Mouse (Mus musculus) CD4-positive, CD25-positive, alpha-beta regulatory T cell, adult 2 months (primary cell): Measurements from ENCODE around the gene Cdk6.
A peak's percentile ranks its signal among the peaks of the same experiment; 100 is the strongest.
"Not testable (repeated sequence)": the region's sequence is repeated elsewhere in the genome, so short reads cannot be mapped to it uniquely, and the experiment has no call there.

Experiments used
- DNase-seq: peaks from one replicate; pipeline ENCODE4 v3.0.0-alpha.2; 2012; ENCODE audit warnings: low read depth, low spot score

Gene Cdk6

DNA sequence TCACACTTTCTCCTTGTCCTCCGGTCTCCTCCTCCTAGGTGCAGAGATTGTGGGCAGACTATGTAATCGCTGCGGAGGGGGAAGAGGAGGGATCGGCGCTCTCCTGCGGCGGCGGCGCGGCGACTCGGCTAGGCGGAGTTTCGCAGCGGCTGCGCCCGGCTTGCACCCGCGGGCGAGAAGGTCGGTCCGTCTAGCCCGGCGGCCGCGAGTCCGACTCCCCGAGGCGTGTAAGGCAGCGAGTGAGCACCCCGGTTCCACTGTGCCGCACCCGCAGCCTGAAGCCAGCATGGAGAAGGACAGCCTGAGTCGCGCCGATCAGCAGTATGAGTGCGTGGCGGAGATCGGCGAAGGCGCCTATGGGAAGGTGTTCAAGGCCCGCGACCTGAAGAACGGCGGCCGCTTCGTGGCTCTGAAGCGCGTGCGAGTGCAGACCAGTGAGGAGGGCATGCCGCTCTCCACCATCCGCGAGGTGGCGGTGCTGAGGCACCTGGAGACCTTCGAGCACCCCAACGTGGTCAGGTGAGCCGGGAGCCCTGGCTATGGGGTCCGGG is 2.9 kb downstream of the Cdk6 start:
- peak; percentile 89 for DNase-seq

- not testable (repeated sequence) for DNase-seq
Measured at GRCm38 (mm10) chr5:3345540-3345939, 4.3 kb downstream of the Cdk6 start.

DNA sequence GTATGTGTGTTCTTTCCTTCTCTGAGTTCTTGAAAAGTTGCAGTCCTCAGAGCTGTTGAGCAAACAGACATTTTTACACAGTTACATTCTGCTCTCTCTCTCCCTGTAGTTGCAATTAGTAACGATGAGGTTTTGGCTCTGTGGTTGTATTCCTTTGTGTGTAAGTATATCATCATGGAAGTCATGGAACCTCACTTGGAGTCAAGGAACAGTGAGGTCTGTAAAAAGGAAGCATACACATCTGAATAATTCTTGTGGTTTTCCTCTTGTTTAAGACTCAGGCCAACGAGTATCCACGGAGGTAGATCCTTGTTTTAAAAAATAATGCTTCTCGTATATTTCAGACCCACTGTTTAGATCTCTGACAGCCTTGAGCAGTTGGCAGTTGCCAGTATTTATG is 8.1 kb downstream of the Cdk6 start:
- DNase-seq, result not testable (repeated sequence)

- not testable (repeated sequence) for DNase-seq
Measured at GRCm38 (mm10) chr5:3351836-3352235, 10.6 kb downstream of the Cdk6 start.

DNA sequence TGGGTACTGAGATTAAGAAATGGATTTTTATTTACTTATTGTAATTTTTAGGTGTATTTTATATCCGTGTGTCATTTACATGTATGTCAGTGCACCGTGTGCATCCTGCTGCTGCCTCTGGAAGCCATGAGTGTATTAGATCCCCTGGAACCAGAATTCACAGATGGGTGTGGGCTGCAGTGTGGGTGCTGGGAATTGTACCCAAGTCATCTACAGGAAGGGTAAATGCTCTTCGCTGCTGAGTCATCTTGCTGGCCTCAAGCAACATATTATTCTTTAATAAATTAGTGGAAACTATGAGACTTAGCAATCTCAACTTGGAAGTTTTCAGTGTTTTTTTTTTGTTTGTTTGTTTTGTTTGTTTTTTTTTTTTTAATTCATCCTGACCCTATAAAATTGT is 11.0 kb downstream of the Cdk6 start:
- DNase-seq, result no peak

- no peak for DNase-seq
Measured at GRCm38 (mm10) chr5:3352827-3353226, 11.5 kb downstream of the Cdk6 start.

DNA sequence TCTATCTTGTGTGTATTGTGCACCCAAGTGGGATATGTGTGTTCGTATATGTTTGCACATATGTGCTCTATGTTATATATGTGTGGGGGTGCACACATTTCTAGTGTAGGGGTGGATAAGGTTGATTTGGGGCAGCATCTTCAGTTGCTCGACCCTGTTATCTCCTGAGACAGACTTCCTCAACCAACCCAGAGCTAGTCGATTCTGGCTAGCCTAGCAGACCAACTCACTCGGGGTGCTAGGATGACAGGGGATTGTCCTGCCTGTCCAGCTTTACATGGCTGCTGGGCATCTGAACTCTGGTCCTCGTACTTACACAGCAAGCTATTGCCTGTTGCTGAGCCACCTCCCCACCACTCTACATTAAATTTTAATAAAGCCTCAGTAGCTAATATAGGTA is 13.0 kb downstream of the Cdk6 start:
- no peak for DNase-seq

DNA sequence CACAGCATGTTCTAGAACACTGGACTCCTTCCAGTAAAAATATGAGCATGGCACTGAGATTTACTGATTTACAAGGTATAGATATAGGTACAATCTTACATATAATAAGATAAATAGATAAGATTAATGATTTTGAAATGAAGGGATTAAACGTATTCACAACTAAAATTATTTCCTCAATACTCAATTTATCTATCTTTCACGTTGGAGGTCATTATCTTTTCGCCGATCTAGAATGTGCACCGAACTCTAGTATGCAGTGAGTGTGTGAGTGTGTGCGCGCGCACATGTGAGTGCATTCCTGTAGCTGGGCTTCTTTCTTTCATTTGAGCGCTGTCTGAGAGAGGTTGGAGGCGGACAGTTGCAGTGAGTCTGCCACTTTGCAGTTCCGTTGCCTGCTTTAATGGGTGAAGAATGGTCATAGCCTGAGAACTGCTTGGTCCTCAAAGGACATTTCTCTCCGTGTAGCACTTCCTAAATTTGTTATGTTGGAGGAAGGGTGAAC is 13.8 kb downstream of the Cdk6 start:
- no peak for DNase-seq

- peak; percentile 69 for DNase-seq
Measured at GRCm38 (mm10) chr5:3355560-3356260, 14.4 kb downstream of the Cdk6 start.

DNA sequence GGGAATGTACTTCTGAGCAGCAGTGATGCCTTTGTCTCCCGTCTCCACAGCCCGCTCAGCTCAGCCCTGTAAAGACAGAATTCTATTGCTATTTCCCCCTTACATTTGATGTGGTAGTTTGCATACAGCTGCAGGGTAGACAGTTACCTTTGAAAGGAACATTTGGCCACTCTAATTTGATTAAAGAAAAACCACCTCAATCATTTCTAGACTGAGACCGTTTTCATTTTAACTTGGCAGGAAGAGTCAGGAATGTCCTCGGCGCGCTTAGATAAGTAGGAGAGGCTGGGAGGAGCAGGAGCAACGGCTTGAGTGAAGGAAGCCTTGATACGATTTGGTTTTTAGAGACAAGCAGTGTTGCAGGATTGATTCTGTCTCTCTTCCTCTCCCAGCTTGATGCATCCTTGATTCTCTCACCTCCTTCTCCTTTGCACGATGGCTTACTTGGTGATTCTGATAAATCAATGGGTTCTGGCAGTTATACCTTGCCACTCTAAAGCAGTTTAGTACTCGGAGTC is 15.0 kb downstream of the Cdk6 start:
- DNase-seq, result no peak

DNA sequence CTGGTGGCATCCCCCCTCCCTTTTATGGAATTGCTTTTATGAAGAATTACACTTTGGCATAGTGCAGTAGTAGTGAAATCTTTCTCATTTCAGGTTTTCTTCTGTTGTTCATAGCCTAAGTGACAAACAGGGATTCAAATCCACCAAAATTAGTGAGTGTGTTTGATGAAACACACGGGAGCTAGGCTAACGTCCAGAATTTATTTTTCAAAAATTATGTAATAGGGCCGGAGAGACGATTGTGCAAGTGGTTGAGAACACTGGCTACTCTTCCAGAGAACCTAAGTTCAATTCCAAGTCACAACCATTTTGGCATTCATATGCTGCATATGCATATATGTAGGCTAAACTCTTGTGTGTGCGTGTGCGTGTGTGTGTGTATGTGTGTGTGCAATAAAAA is 16.2 kb downstream of the Cdk6 start:
- DNase-seq, result no peak

GRCm38 (mm10) chr5:3358687-3359520 is 17.6 kb downstream of the Cdk6 start:
- peak; percentile 20 for DNase-seq

DNA sequence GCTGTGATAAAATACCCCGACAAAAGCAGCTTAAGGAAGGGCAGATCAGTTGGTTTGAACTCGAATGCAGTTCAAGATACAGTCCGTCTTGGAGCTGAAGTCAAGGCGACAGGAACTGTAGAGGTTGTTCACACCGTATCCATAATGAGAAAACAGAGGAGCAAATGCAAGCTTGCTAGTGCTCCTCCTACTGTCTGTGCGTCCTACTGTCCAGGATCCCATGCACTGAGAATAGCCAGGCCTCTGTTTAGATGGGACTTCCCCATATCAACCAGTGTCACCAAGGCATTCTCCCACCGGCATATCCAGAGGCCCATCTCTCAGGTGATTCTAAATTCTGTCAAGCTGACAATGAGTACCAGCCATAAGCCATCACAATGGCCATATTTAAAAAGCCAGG is 18.6 kb downstream of the Cdk6 start:
- DNase-seq, result no peak

DNA sequence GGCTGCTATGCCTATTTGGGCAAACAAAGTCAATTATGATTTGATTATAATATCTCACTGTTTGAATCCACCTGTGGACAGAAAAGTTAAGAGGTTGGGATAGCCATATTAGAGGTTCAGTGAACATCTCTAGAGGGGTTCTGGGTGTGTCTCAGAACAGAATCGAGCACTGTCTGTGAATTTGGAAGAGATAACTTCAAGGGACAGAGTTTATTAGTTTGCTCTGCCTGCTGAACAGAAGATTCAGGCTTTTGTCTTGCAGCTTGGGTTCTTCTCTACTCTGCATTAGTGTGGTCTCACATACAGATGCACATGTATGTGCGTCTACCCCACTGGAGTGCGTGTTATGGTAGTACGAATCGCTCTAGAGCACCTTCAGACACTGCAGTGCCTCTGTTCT is 20.0 kb downstream of the Cdk6 start:
- DNase-seq, result no peak

DNA sequence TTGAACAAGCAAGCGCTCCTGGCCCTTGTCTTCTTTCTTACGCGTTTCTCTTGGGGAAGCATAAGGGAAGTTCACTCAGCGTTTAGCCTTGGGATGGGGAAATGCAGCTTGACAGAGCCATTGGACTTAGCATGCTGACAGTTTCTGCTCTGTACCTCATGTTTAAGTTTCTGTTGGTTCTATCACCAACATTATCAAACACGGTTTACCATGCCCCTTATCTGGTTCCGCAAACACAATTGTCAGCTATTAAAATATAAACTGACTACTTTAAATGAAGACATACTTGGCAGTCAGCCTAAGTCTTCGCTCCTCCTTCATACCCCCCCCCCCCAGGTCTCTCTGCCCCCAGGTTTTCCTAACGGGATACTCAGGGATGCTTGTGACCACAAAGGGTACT is 20.8 kb downstream of the Cdk6 start:
- no peak for DNase-seq

DNA sequence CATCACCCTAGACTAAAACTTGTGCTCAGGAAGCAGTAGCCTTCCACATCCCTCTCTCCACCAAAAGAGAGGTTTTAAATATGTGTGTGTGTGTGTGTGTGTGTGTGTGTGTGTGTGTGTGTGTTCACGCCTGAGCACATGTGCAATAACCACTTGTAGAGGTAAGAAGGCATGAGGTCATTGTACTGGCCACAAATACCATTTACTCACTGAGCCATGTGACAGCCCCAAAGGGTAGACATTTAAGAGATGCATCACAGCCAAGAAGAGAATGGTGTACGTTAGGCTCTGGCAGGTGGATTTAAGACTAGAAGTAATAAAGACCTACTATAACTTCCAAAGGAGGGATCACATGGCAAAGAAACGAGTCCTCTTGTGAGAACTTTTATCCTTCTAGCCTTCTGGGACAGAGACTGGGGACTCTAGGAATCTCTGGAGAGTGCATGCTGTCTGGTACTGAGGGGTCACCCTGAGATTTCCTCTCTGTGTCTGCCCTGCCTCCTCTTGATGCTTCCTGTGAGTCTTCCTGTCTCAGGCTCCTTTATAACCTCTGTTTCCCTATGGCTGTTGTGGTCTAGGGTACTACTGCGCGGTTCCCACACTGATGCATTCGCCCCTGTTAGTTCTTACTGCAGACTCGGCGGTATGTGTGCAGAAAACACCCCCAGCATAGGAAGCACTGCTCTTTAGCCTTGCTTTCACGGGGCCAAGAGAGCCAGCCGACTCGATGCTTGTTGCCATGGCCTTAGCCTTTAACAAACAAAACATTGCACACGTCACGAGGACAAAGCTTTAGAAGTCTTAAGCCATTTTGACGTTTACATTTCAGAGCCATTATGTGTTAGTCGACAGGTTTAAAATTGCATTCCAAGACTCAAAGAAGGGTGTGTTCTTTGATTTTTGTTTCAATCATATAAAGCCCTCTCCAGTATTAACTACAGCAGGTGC is 22.0 kb downstream of the Cdk6 start:
- DNase-seq, result peak; percentile 36

GRCm38 (mm10) chr5:3367045-3367444 is 25.8 kb downstream of the Cdk6 start:
- no peak for DNase-seq

GRCm38 (mm10) chr5:3369317-3369716 is 28.0 kb downstream of the Cdk6 start:
- DNase-seq, result no peak

DNA sequence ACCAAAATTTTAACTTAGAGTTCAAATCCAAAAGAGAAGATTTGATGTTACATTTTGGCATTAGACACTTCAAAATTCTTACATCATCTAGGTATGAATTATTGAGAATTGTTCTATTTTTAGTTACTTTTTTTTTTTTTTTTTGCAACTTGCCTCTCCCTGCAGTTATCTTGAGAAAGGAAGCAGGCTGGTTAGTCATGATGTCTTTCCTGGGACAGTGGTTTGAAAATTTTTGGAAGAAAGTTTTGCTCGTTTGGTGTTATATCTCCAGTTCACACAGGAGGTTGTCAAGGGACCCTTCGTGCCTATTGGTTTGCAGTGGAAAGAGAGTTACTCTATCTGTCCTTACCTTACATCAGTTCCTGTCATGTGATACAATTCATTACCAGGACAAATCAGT is 29.9 kb downstream of the Cdk6 start:
- no peak for DNase-seq

- DNase-seq, result peak; percentile 22
Measured at GRCm38 (mm10) chr5:3373170-3373569, 31.9 kb downstream of the Cdk6 start.

DNA sequence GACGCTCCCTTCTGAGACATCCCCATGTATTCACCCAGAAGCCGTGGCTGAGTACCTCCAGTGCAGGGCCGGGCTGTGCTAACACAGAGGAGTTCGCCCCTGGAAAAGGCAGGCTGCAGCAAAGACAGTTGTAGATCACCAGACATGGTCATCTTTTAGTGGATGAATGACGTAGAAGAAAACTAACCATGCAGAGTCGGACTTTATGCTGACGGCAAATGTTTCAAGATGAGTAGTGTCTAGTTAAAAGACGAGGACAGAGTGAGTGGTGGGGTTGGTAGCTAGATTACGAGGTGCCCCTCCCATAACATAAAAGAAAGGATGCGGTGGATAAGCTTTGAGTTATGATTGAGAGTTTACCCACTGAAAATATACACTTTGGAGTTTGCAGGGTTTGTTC is 33.5 kb downstream of the Cdk6 start:
- no peak for DNase-seq
